Mouse (Mus musculus) kidney, embryonic 16.5 days (tissue): ENCODE measurements around the gene Tex29. TPM values are rescaled to one million over a fixed set of nuclear protein-coding genes. Genes with fewer than 3 reads are reported as not detected.
A peak's percentile ranks its signal among the peaks of the same experiment; 100 is the strongest.

ENCODE experiments used
- ATAC-seq: fragments of 200-750 bp; cut with Nextera tagmentation; 2 replicates; pipeline ENCODE4 v1.8.0; 2017; ENCODE audit warnings: moderate TSS enrichment; ENCODE audit not compliant: low FRiP score, low TSS enrichment
- H3K27ac ChIP-seq: fragments of 300-500 bp; sonication (generic); 2 replicates; pipeline ENCODE4 v1.5.1; 2014; ENCODE audit warnings: low read length
- H3K27me3 ChIP-seq: fragments of 300-500 bp; sonication (generic); 2 replicates; pipeline ENCODE4 v1.6.1; 2014; ENCODE audit warnings: low read length, control low read depth, mixed read lengths; ENCODE audit not compliant: insufficient read depth
- H3K36me3 ChIP-seq: fragments of 300-500 bp; sonication (generic); 2 replicates; pipeline ENCODE4 v1.6.1; 2014; ENCODE audit warnings: low read length, control low read depth, mixed read lengths; ENCODE audit not compliant: insufficient read depth
- H3K4me1 ChIP-seq: fragments of 300-500 bp; sonication (generic); 2 replicates; pipeline ENCODE4 v1.6.1; 2014; ENCODE audit warnings: low read length, control low read depth, mixed read lengths; ENCODE audit not compliant: insufficient read depth
- H3K4me2 ChIP-seq: fragments of 300-500 bp; sonication (generic); replicated peaks from 2 replicates; pipeline ENCODE4 v1.6.1; 2014; ENCODE audit warnings: low read depth, low read length
- H3K4me3 ChIP-seq: fragments of 300-500 bp; sonication (generic); 2 replicates; pipeline ENCODE4 v1.5.1; 2014; ENCODE audit warnings: mild to moderate bottlenecking, low read length
- H3K9ac ChIP-seq: fragments of 300-500 bp; sonication (generic); replicated peaks from 2 replicates; pipeline ENCODE4 v1.6.1; 2014; ENCODE audit warnings: low read length
- H3K9me3 ChIP-seq: fragments of 300-500 bp; sonication (generic); 2 replicates; pipeline ENCODE4 v1.6.1; 2016; ENCODE audit warnings: low read length, control low read depth
- WGBS: fragments of 180-500 bp; shearing (Covaris S2); extraction: QIAGEN DNeasy Blood & Tissue Kit; methylation state at CpG from one replicate; pipeline ENCODE4 v1.1.7; 2014; 5-methylcytosine and 5-hydroxymethylcytosine counted together
- polyA plus RNA-seq: library from polyadenylated mRNA; unstranded; fragments of >200 nt; fragmentation: Nextera tagmentation; extraction: Ambion mirVana; gene quantifications from 2 replicates; pipeline ENCODE4 v1.2.1, GENCODE M21; 2015

Gene Tex29
- polyA plus RNA-seq, 1 experiment from 2014 or later = 0.37 TPM

DNA sequence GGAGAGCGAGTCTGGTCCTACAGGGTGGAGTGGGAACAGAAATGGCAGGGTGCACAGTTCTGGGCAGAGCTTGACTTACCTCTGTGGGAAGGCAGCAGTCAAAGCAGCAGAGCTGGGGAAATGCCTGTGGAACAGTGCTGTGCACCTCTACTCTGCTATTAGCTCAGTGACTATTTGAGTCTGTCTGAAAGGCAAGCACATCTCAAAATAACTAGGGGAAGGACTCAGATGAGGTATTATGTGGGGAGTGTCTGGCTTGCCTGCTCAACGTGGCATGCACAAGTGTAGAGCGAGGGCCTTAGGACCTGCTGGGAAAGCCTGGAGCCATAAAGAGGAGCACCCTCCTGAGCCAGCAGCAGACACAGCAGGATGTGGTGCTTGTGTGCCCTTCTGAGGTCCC, 32.9 kb upstream of the Tex29 start:
- no peaks in the 10 kb centered on the region; the same call in 1 of the 2 replicates for H3K4me1 ChIP-seq
- H3K36me3 ChIP-seq = peaks cover 53% of the 10 kb centered on the region
- no peak overlapping the region for H3K9ac ChIP-seq
- H3K9me3 ChIP-seq = no peaks in the 10 kb centered on the region
- H3K27ac ChIP-seq = no peak overlapping the region
- H3K4me2 ChIP-seq = no peak overlapping the region
- H3K4me3 ChIP-seq = no peak overlapping the region
- WGBS = 84% methylated on average over 3 of the region's 3 CpGs
- ATAC-seq = no peak
- no peaks in the 10 kb centered on the region for H3K27me3 ChIP-seq

- Histone ChIP-seq H3K36me3 (peaks cover 60% of the 10 kb centered on the region), H3K4me2 (no peak overlapping the region), H3K9ac (no peak overlapping the region), H3K4me3 (no peak overlapping the region), H3K27me3 (no peaks in the 10 kb centered on the region), H3K9me3 (no peaks in the 10 kb centered on the region), H3K4me1 (no peaks in the 10 kb centered on the region; the same call in 1 of the 2 replicates), H3K27ac (no peak overlapping the region)
- ATAC-seq = no peak
- WGBS = 90% methylated on average over 5 of the region's 5 CpGs
Measured at GRCm38 (mm10) chr8:11808047-11808446, 32.2 kb upstream of the Tex29 start.

- Histone ChIP-seq H3K4me2 (no peak overlapping the region), H3K9ac (no peak overlapping the region), H3K27ac (no peak overlapping the region), H3K4me3 (no peak overlapping the region), H3K36me3 (peaks cover 64% of the 10 kb centered on the region), H3K27me3 (no peaks in the 10 kb centered on the region), H3K4me1 (no peaks in the 10 kb centered on the region), H3K9me3 (no peaks in the 10 kb centered on the region)
- WGBS = 95% methylated on average over 5 of the region's 5 CpGs
- ATAC-seq = no peak
Measured at GRCm38 (mm10) chr8:11810426-11810825, 29.8 kb upstream of the Tex29 start.

DNA sequence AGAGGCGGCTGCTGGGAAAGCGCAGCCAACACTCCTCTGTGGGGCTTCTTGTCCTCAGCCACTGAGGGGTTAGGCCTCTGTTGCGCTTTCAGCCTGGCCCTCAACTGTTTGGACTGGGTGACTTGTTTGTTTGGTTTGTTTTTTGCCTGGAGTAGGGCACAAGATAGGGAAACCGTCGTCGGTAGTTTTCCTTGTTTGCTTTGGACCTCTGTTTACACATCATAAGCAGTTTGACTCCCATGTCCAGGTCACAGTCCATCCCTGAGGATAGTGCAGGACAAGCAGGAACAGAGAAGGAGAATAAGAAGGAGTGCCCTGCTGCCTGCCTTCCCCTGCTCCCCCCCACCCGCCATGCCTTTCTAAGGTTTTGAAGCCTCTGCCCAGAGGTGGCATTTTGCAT, 26.5 kb upstream of the Tex29 start:
- Histone ChIP-seq H3K9me3 (no peaks in the 10 kb centered on the region), H3K27ac (no peak overlapping the region), H3K9ac (no peak overlapping the region), H3K4me1 (no peaks in the 10 kb centered on the region), H3K27me3 (no peaks in the 10 kb centered on the region), H3K4me2 (no peak overlapping the region), H3K36me3 (peaks cover 68% of the 10 kb centered on the region), H3K4me3 (no peak overlapping the region)
- ATAC-seq = no peak
- WGBS = 80% methylated on average over 7 of the region's 7 CpGs

DNA sequence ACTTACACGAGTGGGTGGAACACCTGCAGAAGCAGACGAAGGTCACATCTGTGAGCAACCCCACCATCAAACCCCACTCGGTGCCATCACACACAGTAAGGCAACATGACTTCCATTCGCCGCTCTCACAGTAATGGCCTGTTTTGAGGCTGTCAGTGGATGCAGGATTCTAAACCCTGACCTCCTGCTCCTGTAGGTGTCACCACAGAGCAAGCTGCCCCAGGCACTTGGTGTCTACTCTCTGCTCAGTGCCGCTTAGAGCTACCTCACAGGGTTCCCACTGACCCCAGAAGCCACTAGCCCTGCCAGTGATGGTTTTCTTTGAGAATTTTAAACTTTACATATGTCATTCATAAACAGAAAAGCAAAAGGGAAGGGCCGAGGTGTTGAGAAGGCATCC, 25.1 kb upstream of the Tex29 start:
- Histone ChIP-seq H3K36me3 (peaks cover 66% of the 10 kb centered on the region), H3K4me2 (no peak overlapping the region), H3K27ac (no peak overlapping the region), H3K9ac (no peak overlapping the region), H3K4me3 (no peak overlapping the region), H3K4me1 (no peaks in the 10 kb centered on the region), H3K27me3 (no peaks in the 10 kb centered on the region), H3K9me3 (no peaks in the 10 kb centered on the region)
- ATAC-seq = peak; percentile 23; the same call in 1 of the 2 replicates
- WGBS = 85% methylated on average over 7 of the region's 7 CpGs

- 85% methylated on average over 4 of the region's 5 CpGs for WGBS
- no peak overlapping the region for H3K4me3 ChIP-seq
- no peaks in the 10 kb centered on the region for H3K9me3 ChIP-seq
- H3K27ac ChIP-seq = no peak overlapping the region; the same call in 1 of the 2 replicates
- H3K4me1 ChIP-seq = peaks cover 4% of the 10 kb centered on the region; the same call in 1 of the 2 replicates
- H3K36me3 ChIP-seq = peaks cover 53% of the 10 kb centered on the region
- no peak overlapping the region for H3K9ac ChIP-seq
- H3K27me3 ChIP-seq = no peaks in the 10 kb centered on the region
- 0 out of 2 replicates have a peak, but pooled peaks have one; percentile 17 for ATAC-seq
- H3K4me2 ChIP-seq = no peak overlapping the region
Measured at GRCm38 (mm10) chr8:11820136-11820535, 20.1 kb upstream of the Tex29 start.

GRCm38 (mm10) chr8:11820568-11820967, 19.7 kb upstream of the Tex29 start:
- H3K36me3 ChIP-seq = peaks cover 53% of the 10 kb centered on the region
- H3K27ac ChIP-seq = no peak overlapping the region; the same call in 1 of the 2 replicates
- H3K9me3 ChIP-seq = no peaks in the 10 kb centered on the region
- no peak overlapping the region for H3K4me3 ChIP-seq
- no peak overlapping the region for H3K4me2 ChIP-seq
- H3K4me1 ChIP-seq = peaks cover 4% of the 10 kb centered on the region; the same call in 1 of the 2 replicates
- WGBS = 48% methylated on average over 5 of the region's 5 CpGs
- ATAC-seq = peak; percentile 81
- no peak overlapping the region for H3K9ac ChIP-seq
- no peaks in the 10 kb centered on the region for H3K27me3 ChIP-seq

- no peak overlapping the region for H3K4me2 ChIP-seq
- 90% methylated on average over 14 of the region's 14 CpGs for WGBS
- H3K36me3 ChIP-seq = peaks cover 55% of the 10 kb centered on the region
Measured at GRCm38 (mm10) chr8:11821451-11822206, 18.6 kb upstream of the Tex29 start.

GRCm38 (mm10) chr8:11822550-11823060, 17.7 kb upstream of the Tex29 start:
- Histone ChIP-seq H3K4me1 (peaks cover 4% of the 10 kb centered on the region; the same call in 1 of the 2 replicates), H3K9me3 (no peaks in the 10 kb centered on the region), H3K27me3 (no peaks in the 10 kb centered on the region), H3K36me3 (peaks cover 49% of the 10 kb centered on the region), H3K27ac (no peak overlapping the region), H3K4me3 (no peak overlapping the region), H3K9ac (no peak overlapping the region), H3K4me2 (no peak overlapping the region)
- 62% methylated on average over 9 of the region's 9 CpGs for WGBS
- ATAC-seq = no peak

More at GRCm38 (mm10) chr8:11821451-11822206, 18.6 kb upstream of the Tex29 start:
- Histone ChIP-seq H3K27ac (no peak overlapping the region), H3K9me3 (no peaks in the 10 kb centered on the region), H3K4me1 (peaks cover 4% of the 10 kb centered on the region; the same call in 1 of the 2 replicates), H3K4me3 (no peak overlapping the region), H3K9ac (no peak overlapping the region), H3K27me3 (no peaks in the 10 kb centered on the region)
- ATAC-seq = no peak

DNA sequence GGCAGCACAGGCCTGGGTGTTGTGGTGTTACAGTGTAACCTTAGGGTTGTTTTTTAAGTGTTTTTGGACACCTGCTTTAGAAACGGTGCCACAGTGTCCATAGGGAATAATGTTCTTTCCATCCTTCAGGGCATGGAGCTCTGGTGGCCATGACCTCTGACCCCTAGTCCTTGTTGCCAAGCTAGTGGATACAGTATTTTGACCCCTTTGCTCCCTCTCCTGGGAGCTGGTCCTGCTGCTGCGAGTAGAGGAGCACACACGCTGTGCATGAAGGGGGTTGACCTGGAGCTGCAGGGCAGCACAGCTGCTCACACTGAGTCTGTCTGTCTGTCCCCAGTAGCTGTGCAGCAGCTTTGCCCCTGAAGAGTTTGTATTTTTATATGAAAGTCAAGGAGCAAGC, 14.5 kb upstream of the Tex29 start:
- 65% methylated on average over 3 of the region's 3 CpGs for WGBS
- Histone ChIP-seq H3K4me3 (no peak overlapping the region), H3K27ac (no peak overlapping the region), H3K4me1 (peaks cover 2% of the 10 kb centered on the region; the same call in 1 of the 2 replicates), H3K27me3 (no peaks in the 10 kb centered on the region), H3K4me2 (no peak overlapping the region), H3K9me3 (no peaks in the 10 kb centered on the region), H3K36me3 (peaks cover 27% of the 10 kb centered on the region), H3K9ac (no peak overlapping the region)
- no peak for ATAC-seq
